ENCODE assay signal across 24 mouse cellular contexts in genomic region chr15:85828071-85828470, GRCm38 (mm10). TPM values are rescaled to one million over a fixed set of nuclear protein-coding genes. Genes with fewer than 3 reads are reported as not detected.
DNase-seq lines count a peak whose midpoint lies in the region; ATAC-seq and TF ChIP-seq lines count a peak whose summit lies in the region.
"Had no signal": no experiment of that assay in that cellular context is flagged by ENCODE, and none has a peak within 500 bp of the region (broad histone marks: within the 10 kb centered on the region; RNA-seq: fewer than 3 reads in every experiment).

No protein-coding gene starts in this region.

- WGBS in lung, postnatal 0 days, result 54% methylated on average over 4 of the region's 4 CpGs
- WGBS in lung, adult 2 months, result 57% methylated on average over 4 of the region's 4 CpGs

- TF ChIP-seq POLR2A in lung, adult 2 months (IDR thresholded peaks at IDR 0.05; ENCODE audit: borderline replicate concordance, extremely low read depth, low read depth, low read length), result no peak
- TF ChIP-seq POLR2A in testis, adult 2 months (IDR thresholded peaks at IDR 0.05; ENCODE audit: control insufficient read depth, low read depth, low read length), result no peak

- no peak overlapping the region for H3K9ac ChIP-seq in lung, postnatal 0 days (replicated peaks; ENCODE audit: low read depth)
- H3K9ac ChIP-seq: embryonic facial prominence, embryonic 13.5 days; embryonic facial prominence, embryonic 15.5 days; forebrain, embryonic 12.5 days had no signal

- H3K9me3 ChIP-seq in lung, postnatal 0 days (ENCODE audit: low read length), result no peaks in the 10 kb centered on the region
- H3K9me3 ChIP-seq: embryonic facial prominence, embryonic 13.5 days; embryonic facial prominence, embryonic 15.5 days; forebrain, embryonic 10.5 days; forebrain, embryonic 12.5 days had no signal

- no peak overlapping the region for H3K4me2 ChIP-seq in lung, postnatal 0 days (replicated peaks; ENCODE audit: low read depth, low read length)
- H3K4me2 ChIP-seq: embryonic facial prominence, embryonic 13.5 days; embryonic facial prominence, embryonic 15.5 days; forebrain, embryonic 12.5 days had no signal

- H3K36me3 ChIP-seq in lung, postnatal 0 days (ENCODE audit: insufficient read depth, low read length), result no peaks in the 10 kb centered on the region
- H3K36me3 ChIP-seq in testis, adult 2 months (ENCODE audit: control insufficient read depth, insufficient read depth, low read length), result no peaks in the 10 kb centered on the region
- H3K36me3 ChIP-seq: embryonic facial prominence, embryonic 13.5 days; embryonic facial prominence, embryonic 15.5 days; forebrain, embryonic 10.5 days; forebrain, embryonic 12.5 days had no signal

- H3K27ac ChIP-seq in lung, postnatal 0 days (ENCODE audit: low read length), result 0 out of 2 replicates have a peak overlapping the region, but pooled peaks have one; percentile 23
- H3K27ac ChIP-seq in testis, adult 2 months (ENCODE audit: control insufficient read depth, insufficient read depth, low read depth, low read length), result peak overlapping the region; percentile 24; the same call in 1 of the 2 replicates
- H3K27ac ChIP-seq: embryonic facial prominence, embryonic 13.5 days; embryonic facial prominence, embryonic 15.5 days; forebrain, embryonic 10.5 days; forebrain, embryonic 12.5 days had no signal

- TF ChIP-seq EP300 in lung, postnatal 0 days (IDR thresholded peaks at IDR 0.05), result no peak

- peak; percentile 72 for DNase-seq in lung, postnatal 0 days (ENCODE audit: low spot score)
- DNase-seq in lung, adult 2 months, result no peak
- DNase-seq in lung, postnatal 36 days, result peak; percentile 44
- DNase-seq in lung, adult 18-20 months, result no peak
- no peak for DNase-seq in testis, postnatal 10 days (ENCODE audit: low spot score)
- DNase-seq: adrenal gland, adult 2 months; adrenal gland, postnatal 10 days; adrenal gland, postnatal 25 days; cerebellum, adult 11 months; cerebellum, adult 18-20 months; cerebellum, adult 8-10 months; cerebellum, adult 9-11 months; cerebellum, postnatal 14 days; cerebellum, postnatal 36 days; embryo, embryonic 11 days had no signal

- H3K4me3 ChIP-seq in lung, postnatal 0 days (ENCODE audit: low read depth, low read length), result no peak overlapping the region
- H3K4me3 ChIP-seq in lung, adult 2 months (replicated peaks; ENCODE audit: extremely low read depth, low read depth, low read length), result no peak overlapping the region
- no peak overlapping the region for H3K4me3 ChIP-seq in testis, adult 2 months (ENCODE audit: control insufficient read depth, low read depth, low read length)
- H3K4me3 ChIP-seq: embryonic facial prominence, embryonic 13.5 days; embryonic facial prominence, embryonic 15.5 days; forebrain, embryonic 10.5 days; forebrain, embryonic 12.5 days had no signal

- no peak for ATAC-seq in lung, postnatal 0 days
- no peak for ATAC-seq in monocyte, adult 5-6 weeks (replicated peaks; ENCODE audit: insufficient number of reproducible peaks, low FRiP score, low TSS enrichment, poor library complexity, severe bottlenecking)
- ATAC-seq: forebrain, embryonic 14.5 days had no signal

- H3K4me1 ChIP-seq in lung, postnatal 0 days (ENCODE audit: insufficient read depth, low read depth, low read length), result no peaks in the 10 kb centered on the region; the same call in 1 of the 2 replicates
- peaks cover 5% of the 10 kb centered on the region for H3K4me1 ChIP-seq in lung, adult 2 months (ENCODE audit: control insufficient read depth, insufficient read depth, low read length)
- H3K4me1 ChIP-seq in testis, adult 2 months (ENCODE audit: control insufficient read depth, insufficient read depth, low read length), result peaks cover 24% of the 10 kb centered on the region

- no peaks in the 10 kb centered on the region for H3K27me3 ChIP-seq in lung, postnatal 0 days (replicated peaks; ENCODE audit: insufficient read depth, low read length)
- H3K27me3 ChIP-seq in testis, adult 2 months (ENCODE audit: control insufficient read depth, insufficient read depth, low read length), result no peaks in the 10 kb centered on the region
- H3K27me3 ChIP-seq: embryonic facial prominence, embryonic 13.5 days; embryonic facial prominence, embryonic 15.5 days had no signal

- no peak for TF ChIP-seq CTCF in lung, postnatal 0 days (IDR thresholded peaks at IDR 0.05)
- TF ChIP-seq CTCF in lung, adult 2 months (IDR thresholded peaks at IDR 0.05; ENCODE audit: insufficient read depth, low read length), result no peak
- no peak for TF ChIP-seq CTCF in testis, adult 2 months (IDR thresholded peaks at IDR 0.05; ENCODE audit: control insufficient read depth, insufficient read depth, insufficient replicate concordance, low read depth, low read length)

RNA-seq across cellular contexts. Expression of gene Ttc38, which starts 4.0 kb away (rescaled TPM):
- polyA plus RNA-seq in lung, postnatal 0 days (2015; fragmentation: Nextera tagmentation; extraction: Ambion mirVana), result 8.7 and 9.1 TPM in 2 replicates
- polyA plus RNA-seq in lung, adult 2 months (2012; rRNA removed), result 8.7 and 13.0 TPM in 2 replicates
- polyA plus RNA-seq in testis, adult 2 months (2012; rRNA removed), result 1.6 and 1.9 TPM in 2 replicates
- total RNA-seq in monocyte, adult 5-6 weeks (2017), result 6.7 to 8.5 TPM (median 7.5 TPM) in 3 replicates

RNA-seq across cellular contexts. Expression of gene Pkdrej, which starts 6.5 kb away (rescaled TPM):
- polyA plus RNA-seq in lung, postnatal 0 days (2015; fragmentation: Nextera tagmentation; extraction: Ambion mirVana), result 0.04 and 0.08 TPM in 2 replicates
- polyA plus RNA-seq in lung, adult 2 months (2012; rRNA removed), result 0.25 and 0.44 TPM in 2 replicates
- 16.6 and 17.1 TPM in 2 replicates for polyA plus RNA-seq in testis, adult 2 months (2012; rRNA removed)
- not detected in 3 replicates for total RNA-seq in monocyte, adult 5-6 weeks (2017)
- polyA plus RNA-seq: C2C12; erythroblast, embryonic 14.5 days had no signal

RNA-seq across cellular contexts. Expression of gene Cdpf1, which starts 16.6 kb away (rescaled TPM):
- polyA plus RNA-seq in lung, postnatal 0 days (2015; fragmentation: Nextera tagmentation; extraction: Ambion mirVana), result 46.8 and 48.3 TPM in 2 replicates
- 39.0 and 43.0 TPM in 2 replicates for polyA plus RNA-seq in lung, adult 2 months (2012; rRNA removed)
- 33.4 and 39.5 TPM in 2 replicates for polyA plus RNA-seq in testis, adult 2 months (2012; rRNA removed)
- 13.2 to 15.6 TPM (median 14.4 TPM) in 3 replicates for total RNA-seq in monocyte, adult 5-6 weeks (2017)

RNA-seq across cellular contexts. Expression of gene Gtse1, which starts 31.5 kb away (rescaled TPM):
- polyA plus RNA-seq in lung, postnatal 0 days (2015; fragmentation: Nextera tagmentation; extraction: Ambion mirVana), result 1.5 and 2.3 TPM in 2 replicates
- 1.0 and 2.0 TPM in 2 replicates for polyA plus RNA-seq in lung, adult 2 months (2012; rRNA removed)
- 9.5 and 9.9 TPM in 2 replicates for polyA plus RNA-seq in testis, adult 2 months (2012; rRNA removed)
- 0.97 to 1.2 TPM in 2 of 3 replicates, not detected in the other for total RNA-seq in monocyte, adult 5-6 weeks (2017)

RNA-seq across cellular contexts. Expression of gene Trmu, which starts 51.0 kb away (rescaled TPM):
- 26.5 and 26.6 TPM in 2 replicates for polyA plus RNA-seq in lung, postnatal 0 days (2015; fragmentation: Nextera tagmentation; extraction: Ambion mirVana)
- 32.6 and 43.9 TPM in 2 replicates for polyA plus RNA-seq in lung, adult 2 months (2012; rRNA removed)
- polyA plus RNA-seq in testis, adult 2 months (2012; rRNA removed), result 20.1 TPM in 2 replicates
- total RNA-seq in monocyte, adult 5-6 weeks (2017), result 13.9 to 27.9 TPM (median 21.2 TPM) in 3 replicates

Comparison
In these comparisons a context has a peak if more than half of its experiments do, and no peak if none do; other contexts are left out.
1. DNase-seq: peak in lung, postnatal 0 days (single experiment) and lung, postnatal 36 days (single experiment); none in lung, adult 2 months (single experiment), lung, adult 18-20 months (0 of 2) and testis, postnatal 10 days (single experiment).
2. RNA of gene Pkdrej, which starts 6.5 kb away (polyA plus RNA-seq): 16.6 to 17.1 TPM in testis, adult 2 months; 0.25 to 0.44 TPM in lung, adult 2 months and 0.04 to 0.08 TPM in lung, postnatal 0 days; every median in the first group is over 10 times any median in the second.